Mouse (Mus musculus): Measurements from ENCODE around the gene Acot13. TPM values are rescaled to one million over a fixed set of nuclear protein-coding genes. Genes with fewer than 3 reads are reported as not detected.

Gene Acot13
- polyA plus RNA-seq, 1 experiment from 2014 or later, result 53.3 TPM

GRCm38 (mm10) chr13:24816125-24817092 lies 14.9 kb downstream of the Acot13 start:
- H3K4me1 ChIP-seq (ENCODE audit: control insufficient read depth, insufficient read depth, low read length), result no peaks in the 10 kb centered on the region
- peaks cover 12% of the 10 kb centered on the region for H3K36me3 ChIP-seq (ENCODE audit: control insufficient read depth, insufficient read depth, low read length)
- WGBS, result 65% methylated on average over 4 of the region's 4 CpGs

DNA sequence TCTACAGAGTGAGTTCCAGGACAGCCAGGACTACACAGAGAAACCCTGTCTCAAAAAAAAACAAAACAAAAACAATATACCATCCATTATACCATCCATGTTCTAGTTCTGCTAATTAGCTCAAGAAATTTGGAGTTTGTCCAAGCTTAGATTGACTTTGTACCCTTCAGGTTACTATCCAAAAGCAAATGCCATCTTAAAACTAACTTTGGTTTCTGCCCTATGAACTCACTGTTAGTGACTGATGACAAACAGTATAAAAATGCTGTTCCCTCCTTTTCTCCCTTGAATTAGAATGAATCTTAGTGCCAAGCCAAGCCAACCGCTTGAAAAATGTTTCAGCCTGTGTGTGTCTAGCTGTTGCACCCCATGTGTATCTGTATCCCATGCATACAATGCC lies 16.7 kb downstream of the Acot13 start:
- H3K4me1 ChIP-seq (ENCODE audit: control insufficient read depth, insufficient read depth, low read length), result no peaks in the 10 kb centered on the region; the same call in 1 of the 2 replicates
- H3K27ac ChIP-seq (ENCODE audit: low read length), result no peak overlapping the region
- no peaks in the 10 kb centered on the region for H3K27me3 ChIP-seq (ENCODE audit: control insufficient read depth, insufficient read depth, low read depth, low read length)
- peaks cover 17% of the 10 kb centered on the region for H3K36me3 ChIP-seq (ENCODE audit: control insufficient read depth, insufficient read depth, low read length)
- H3K4me3 ChIP-seq (ENCODE audit: low read depth, low read length), result no peak overlapping the region
- H3K9ac ChIP-seq (ENCODE audit: low read depth, low read length), result no peak overlapping the region
- 81% methylated on average over 1 of the region's 1 CpGs for WGBS
- H3K4me2 ChIP-seq (ENCODE audit: low read length), result no peak overlapping the region
- no peaks in the 10 kb centered on the region for H3K9me3 ChIP-seq (replicated peaks; ENCODE audit: control insufficient read depth, low read length, poor library complexity, severe bottlenecking)
- no peak for ATAC-seq

More at GRCm38 (mm10) chr13:24816125-24817092, 14.9 kb downstream of the Acot13 start:
- H3K27me3 ChIP-seq (ENCODE audit: control insufficient read depth, insufficient read depth, low read depth, low read length), result no peaks in the 10 kb centered on the region
- H3K4me2 ChIP-seq (ENCODE audit: low read length), result no peak overlapping the region
- no peak overlapping the region for H3K27ac ChIP-seq (ENCODE audit: low read length)
- no peak overlapping the region for H3K9ac ChIP-seq (ENCODE audit: low read depth, low read length)
- no peaks in the 10 kb centered on the region for H3K9me3 ChIP-seq (replicated peaks; ENCODE audit: control insufficient read depth, low read length, poor library complexity, severe bottlenecking)
- peak; percentile 72 for ATAC-seq
- H3K4me3 ChIP-seq (ENCODE audit: low read depth, low read length), result no peak overlapping the region

DNA sequence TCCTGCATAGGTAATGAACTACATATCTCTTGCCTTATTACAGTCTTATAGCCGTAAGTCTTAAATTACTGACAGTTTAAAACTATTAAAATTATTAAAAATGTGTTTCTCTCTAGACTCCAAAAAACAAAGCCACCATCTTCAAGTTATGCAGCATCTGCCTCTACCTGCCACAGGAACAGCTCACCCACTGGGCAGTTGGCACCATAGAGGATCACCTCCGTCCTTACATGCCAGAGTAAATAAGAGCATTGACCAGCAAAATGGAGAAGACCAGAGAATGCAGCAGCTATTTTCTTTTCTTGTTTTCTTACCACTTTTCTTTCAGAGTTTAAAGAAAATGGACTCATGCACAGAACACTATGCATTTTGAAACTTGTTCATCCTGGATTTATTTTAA lies 18.8 kb downstream of the Acot13 start:
- H3K27ac ChIP-seq (ENCODE audit: low read length), result no peak overlapping the region
- no peak overlapping the region for H3K4me3 ChIP-seq (ENCODE audit: low read depth, low read length)
- H3K36me3 ChIP-seq (ENCODE audit: control insufficient read depth, insufficient read depth, low read length), result peaks cover 24% of the 10 kb centered on the region
- no peaks in the 10 kb centered on the region; the same call in 1 of the 2 replicates for H3K4me1 ChIP-seq (ENCODE audit: control insufficient read depth, insufficient read depth, low read length)
- H3K9ac ChIP-seq (ENCODE audit: low read depth, low read length), result no peak overlapping the region
- ATAC-seq, result no peak
- H3K9me3 ChIP-seq (replicated peaks; ENCODE audit: control insufficient read depth, low read length, poor library complexity, severe bottlenecking), result no peaks in the 10 kb centered on the region
- 95% methylated on average over 2 of the region's 2 CpGs for WGBS
- no peak overlapping the region for H3K4me2 ChIP-seq (ENCODE audit: low read length)
- H3K27me3 ChIP-seq (ENCODE audit: control insufficient read depth, insufficient read depth, low read depth, low read length), result no peaks in the 10 kb centered on the region

DNA sequence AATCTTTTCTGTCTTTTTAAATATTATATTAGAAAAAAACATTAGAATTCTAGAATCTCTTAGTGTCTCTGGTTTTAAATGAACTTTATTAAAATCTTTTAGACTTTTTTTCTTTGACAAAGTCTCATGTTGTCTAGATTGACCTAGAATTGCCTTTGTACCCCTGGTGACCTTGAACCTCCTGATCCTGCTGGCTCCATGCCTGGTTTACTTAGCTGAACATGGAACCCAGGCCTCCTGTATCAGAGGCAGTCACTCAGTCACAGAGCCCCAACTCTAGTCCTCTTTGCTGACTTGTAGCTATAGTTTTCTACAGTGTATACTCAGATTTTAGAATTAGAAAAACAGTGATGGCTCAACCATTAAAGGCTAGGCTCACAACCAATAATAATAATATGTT lies 25.3 kb downstream of the Acot13 start:
- no peak for ATAC-seq
- Histone ChIP-seq H3K9me3 (replicated peaks; ENCODE audit: control insufficient read depth, low read length, poor library complexity, severe bottlenecking) (no peaks in the 10 kb centered on the region), H3K27ac (ENCODE audit: low read length) (no peak overlapping the region), H3K4me2 (ENCODE audit: low read length) (no peak overlapping the region), H3K27me3 (ENCODE audit: control insufficient read depth, insufficient read depth, low read depth, low read length) (no peaks in the 10 kb centered on the region), H3K36me3 (ENCODE audit: control insufficient read depth, insufficient read depth, low read length) (peaks cover 17% of the 10 kb centered on the region), H3K4me3 (ENCODE audit: low read depth, low read length) (no peak overlapping the region), H3K9ac (ENCODE audit: low read depth, low read length) (no peak overlapping the region), H3K4me1 (ENCODE audit: control insufficient read depth, insufficient read depth, low read length) (peaks cover 22% of the 10 kb centered on the region)

GRCm38 (mm10) chr13:24803196-24803595 lies 28.1 kb downstream of the Acot13 start:
- peak overlapping the region; percentile 94 for H3K4me2 ChIP-seq (ENCODE audit: low read length)
- no peak overlapping the region for H3K27ac ChIP-seq (ENCODE audit: low read length)
- H3K4me3 ChIP-seq (ENCODE audit: low read depth, low read length), result peak overlapping the region; percentile 61
- H3K27me3 ChIP-seq (ENCODE audit: control insufficient read depth, insufficient read depth, low read depth, low read length), result no peaks in the 10 kb centered on the region
- H3K4me1 ChIP-seq (ENCODE audit: control insufficient read depth, insufficient read depth, low read length), result peaks cover 24% of the 10 kb centered on the region
- peaks cover 5% of the 10 kb centered on the region; the same call in 1 of the 2 replicates for H3K36me3 ChIP-seq (ENCODE audit: control insufficient read depth, insufficient read depth, low read length)
- H3K9me3 ChIP-seq (replicated peaks; ENCODE audit: control insufficient read depth, low read length, poor library complexity, severe bottlenecking), result no peaks in the 10 kb centered on the region
- ATAC-seq, result no peak
- 10% methylated on average over 2 of the region's 2 CpGs for WGBS
- H3K9ac ChIP-seq (ENCODE audit: low read depth, low read length), result peak overlapping the region; percentile 45; the same call in 1 of the 2 replicates

- peak overlapping the region; percentile 94 for H3K4me2 ChIP-seq (ENCODE audit: low read length)
- peaks cover 24% of the 10 kb centered on the region for H3K4me1 ChIP-seq (ENCODE audit: control insufficient read depth, insufficient read depth, low read length)
- H3K36me3 ChIP-seq (ENCODE audit: control insufficient read depth, insufficient read depth, low read length), result peaks cover 3% of the 10 kb centered on the region; the same call in 1 of the 2 replicates
- under 1% methylated on average over 26 of the region's 26 CpGs for WGBS
- no peaks in the 10 kb centered on the region for H3K27me3 ChIP-seq (ENCODE audit: control insufficient read depth, insufficient read depth, low read depth, low read length)
- H3K9ac ChIP-seq (ENCODE audit: low read depth, low read length), result peak overlapping the region; percentile 88
- H3K9me3 ChIP-seq (replicated peaks; ENCODE audit: control insufficient read depth, low read length, poor library complexity, severe bottlenecking), result no peaks in the 10 kb centered on the region
- peak overlapping the region; percentile 61 for H3K4me3 ChIP-seq (ENCODE audit: low read depth, low read length)
- no peak for ATAC-seq
- H3K27ac ChIP-seq (ENCODE audit: low read length), result no peak overlapping the region
Observed at GRCm38 (mm10) chr13:24802131-24802691, 29.1 kb downstream of the Acot13 start.

DNA sequence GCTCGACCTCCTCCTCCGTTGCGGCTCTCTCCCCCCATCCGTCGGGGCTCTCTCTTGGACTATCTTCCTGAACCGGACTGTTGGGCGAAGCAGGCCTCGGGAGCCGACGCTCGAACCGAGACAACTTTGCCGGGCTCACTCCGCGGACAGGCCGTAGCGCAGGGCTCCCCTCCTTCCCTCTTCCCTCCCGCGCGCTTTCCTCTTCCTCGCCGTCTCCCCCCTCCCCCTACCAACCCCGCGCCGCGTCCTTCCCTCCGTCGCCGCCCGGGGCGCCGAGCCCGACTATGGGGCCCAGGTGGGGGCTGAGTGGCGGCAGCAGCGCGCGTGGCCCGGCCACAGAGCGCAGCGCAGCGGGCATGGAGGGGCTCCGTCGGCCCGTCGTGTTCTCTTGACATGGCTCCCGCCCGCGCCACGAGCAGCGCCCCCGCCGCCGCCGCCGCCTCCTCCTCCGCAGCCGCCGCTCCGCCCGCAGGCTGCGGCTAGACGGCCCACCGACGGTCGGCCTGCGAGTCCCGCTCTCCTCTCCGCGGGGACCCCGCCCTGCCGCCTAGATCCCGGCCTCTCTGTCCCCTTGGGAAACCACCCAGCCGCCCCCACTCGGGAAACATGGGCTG lies 29.9 kb downstream of the Acot13 start, which contains the start of gene BC005537:
BC005537 (plus strand) TSS at position 350 of the 614 bp plus-strand sequence.
- peak; percentile 77 for ATAC-seq
- WGBS, result under 1% methylated on average over 55 of the region's 74 CpGs

DNA sequence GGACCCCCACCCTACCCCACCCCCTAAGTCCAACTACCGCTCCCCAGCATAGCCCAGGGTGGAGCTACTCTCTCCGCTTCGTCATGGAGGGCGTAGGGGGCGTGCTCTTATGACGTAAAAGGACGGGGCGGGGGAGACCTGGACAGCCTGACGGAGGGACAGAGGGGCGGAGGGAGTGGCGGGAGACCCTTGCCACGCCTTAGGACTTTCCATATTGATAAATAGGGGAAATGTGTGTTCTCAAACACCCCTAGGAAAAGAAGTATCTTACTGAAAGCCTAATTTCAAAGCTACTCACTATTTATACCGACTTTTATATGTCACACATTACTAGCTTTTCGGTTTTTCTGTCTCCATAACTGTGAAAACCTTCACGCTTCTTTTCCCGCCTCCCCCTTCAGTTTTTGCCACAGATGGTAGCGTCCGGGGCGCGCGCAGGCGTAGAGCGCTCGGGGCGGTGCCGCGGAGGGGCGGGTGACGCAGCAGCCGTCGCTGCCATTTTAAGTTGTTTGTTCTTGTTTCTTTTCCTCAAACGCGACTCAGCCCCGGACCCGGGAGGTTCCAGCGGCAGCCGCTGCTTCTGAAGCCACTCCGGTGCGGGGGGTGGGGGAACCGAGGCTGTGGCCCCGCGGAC lies 30.5 kb downstream of the Acot13 start:
- Histone ChIP-seq H3K4me2 (ENCODE audit: low read length) (peak overlapping the region; percentile 76), H3K36me3 (ENCODE audit: control insufficient read depth, insufficient read depth, low read length) (no peaks in the 10 kb centered on the region), H3K27me3 (ENCODE audit: control insufficient read depth, insufficient read depth, low read depth, low read length) (no peaks in the 10 kb centered on the region), H3K4me1 (ENCODE audit: control insufficient read depth, insufficient read depth, low read length) (peaks cover 24% of the 10 kb centered on the region), H3K9me3 (replicated peaks; ENCODE audit: control insufficient read depth, low read length, poor library complexity, severe bottlenecking) (no peaks in the 10 kb centered on the region), H3K4me3 (ENCODE audit: low read depth, low read length) (peak overlapping the region; percentile 61), H3K27ac (ENCODE audit: low read length) (peak overlapping the region; percentile 97), H3K9ac (ENCODE audit: low read depth, low read length) (peak overlapping the region; percentile 88)
- under 1% methylated on average over 42 of the region's 42 CpGs for WGBS
- ATAC-seq, result peak; percentile 97

More for the DNA sequence above, 29.9 kb downstream of the Acot13 start, which contains the start of gene BC005537:
- Histone ChIP-seq H3K4me1 (ENCODE audit: control insufficient read depth, insufficient read depth, low read length) (peaks cover 24% of the 10 kb centered on the region), H3K4me2 (ENCODE audit: low read length) (peak within 1 kb of the TSS; percentile 94), H3K9ac (ENCODE audit: low read depth, low read length) (peak within 1 kb of the TSS; percentile 88), H3K36me3 (ENCODE audit: control insufficient read depth, insufficient read depth, low read length) (no peaks in the 10 kb centered on the region), H3K27ac (ENCODE audit: low read length) (peak within 1 kb of the TSS; percentile 97), H3K4me3 (ENCODE audit: low read depth, low read length) (peak within 1 kb of the TSS; percentile 61), H3K27me3 (ENCODE audit: control insufficient read depth, insufficient read depth, low read depth, low read length) (no peaks in the 10 kb centered on the region), H3K9me3 (replicated peaks; ENCODE audit: control insufficient read depth, low read length, poor library complexity, severe bottlenecking) (no peaks in the 10 kb centered on the region)
